Mouse (Mus musculus) neural tube, embryonic 14.5 days (tissue): ENCODE measurements at regions not wholly inside any gene's neighbourhood (a gene's known extent, or its start where the extent isn't known, plus 50 kb on each side); places are given as distances from the start of the nearest gene placed in this dataset.
"Not testable (repeated sequence)": the region's sequence is repeated elsewhere in the genome, so short reads cannot be mapped to it uniquely, and the experiment has no call there.

Experiments
- ATAC-seq: fragments of 200-750 bp; cut with Nextera tagmentation; 2 replicates; pipeline ENCODE4 v1.8.0; 2017; ENCODE audit warnings: low read depth, mild to moderate bottlenecking, moderate TSS enrichment, moderate library complexity
- H3K27ac ChIP-seq: fragments of 300-500 bp; sonication (generic); 2 replicates; pipeline ENCODE4 v1.5.1; 2014; ENCODE audit warnings: low read depth, mild to moderate bottlenecking, control low read depth, low read length, moderate library complexity, mixed read lengths
- H3K27me3 ChIP-seq: fragments of 300-500 bp; sonication (generic); 2 replicates; pipeline ENCODE4 v1.6.1; 2014; ENCODE audit warnings: low read length; ENCODE audit not compliant: control insufficient read depth, insufficient read depth
- H3K36me3 ChIP-seq: fragments of 300-500 bp; sonication (generic); 2 replicates; pipeline ENCODE4 v1.6.1; 2014; ENCODE audit warnings: low read length, mixed read lengths; ENCODE audit not compliant: control insufficient read depth, insufficient read depth
- H3K4me1 ChIP-seq: fragments of 300-500 bp; sonication (generic); 2 replicates; pipeline ENCODE4 v1.6.1; 2014; ENCODE audit warnings: low read length; ENCODE audit not compliant: control insufficient read depth, insufficient read depth
- H3K4me2 ChIP-seq: fragments of 300-500 bp; sonication (generic); 2 replicates; pipeline ENCODE4 v1.6.1; 2014; ENCODE audit warnings: mild to moderate bottlenecking, low read depth, low read length, control low read depth
- H3K4me3 ChIP-seq: fragments of 300-500 bp; sonication (generic); 2 replicates; pipeline ENCODE4 v1.5.1; 2014; ENCODE audit warnings: low read depth, low read length, control low read depth, mixed read lengths
- H3K9ac ChIP-seq: fragments of 300-500 bp; sonication (generic); replicated peaks from 2 replicates; pipeline ENCODE4 v1.6.1; 2014; ENCODE audit warnings: low read depth, mild to moderate bottlenecking, control low read depth, low read length, mixed read lengths
- H3K9me3 ChIP-seq: fragments of 300-500 bp; sonication (generic); 2 replicates; pipeline ENCODE4 v1.6.1; 2016; ENCODE audit warnings: low read length; ENCODE audit not compliant: control insufficient read depth
- WGBS: fragments of 180-500 bp; shearing (Covaris S2); extraction: QIAGEN DNeasy Blood & Tissue Kit; methylation state at CpG from one replicate; pipeline ENCODE4 v1.1.7; 2014; 5-methylcytosine and 5-hydroxymethylcytosine counted together

DNA sequence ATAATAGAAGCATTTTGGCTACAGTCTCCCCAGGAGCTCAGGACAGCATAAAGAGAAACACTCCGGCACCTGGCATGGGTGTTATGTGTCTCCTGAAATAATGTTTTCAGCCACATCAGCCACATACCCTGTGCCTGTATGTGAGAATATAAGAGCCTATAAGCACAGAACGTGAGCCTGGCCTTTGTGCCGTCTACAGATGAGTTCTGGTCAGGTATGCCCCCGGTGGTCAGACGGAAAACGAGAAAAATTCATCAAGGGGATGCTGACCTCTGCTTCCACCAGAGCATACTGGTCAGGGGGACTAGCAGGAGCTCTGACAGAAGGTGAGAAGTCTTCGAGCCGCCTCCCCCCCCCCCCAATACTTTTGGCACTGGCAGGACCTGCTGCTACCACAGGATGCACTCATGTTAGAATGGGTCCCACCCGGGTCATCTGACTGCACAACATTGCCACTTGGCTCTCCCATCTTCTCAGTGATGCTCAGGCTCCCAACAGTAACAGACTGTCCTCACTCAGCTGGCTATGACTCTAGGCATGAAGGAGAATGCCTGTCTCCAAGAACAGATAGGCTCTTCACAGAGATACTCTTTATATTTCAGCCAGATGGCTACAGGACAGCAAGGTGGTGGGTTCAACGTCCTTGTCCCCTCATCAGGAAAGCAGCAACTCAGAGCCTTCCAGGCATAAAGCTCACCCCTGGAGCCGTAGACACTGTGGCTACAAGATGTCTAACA is 401.2 kb upstream of the Jmjd1c start:
- WGBS, result 93% methylated on average over 11 of the region's 11 CpGs
- Histone ChIP-seq H3K4me2 (no peak overlapping the region), H3K36me3 (no peaks in the 10 kb centered on the region), H3K4me1 (no peaks in the 10 kb centered on the region), H3K9me3 (no peaks in the 10 kb centered on the region), H3K27ac (no peak overlapping the region), H3K4me3 (no peak overlapping the region), H3K9ac (no peak overlapping the region), H3K27me3 (no peaks in the 10 kb centered on the region)
- no peak for ATAC-seq

DNA sequence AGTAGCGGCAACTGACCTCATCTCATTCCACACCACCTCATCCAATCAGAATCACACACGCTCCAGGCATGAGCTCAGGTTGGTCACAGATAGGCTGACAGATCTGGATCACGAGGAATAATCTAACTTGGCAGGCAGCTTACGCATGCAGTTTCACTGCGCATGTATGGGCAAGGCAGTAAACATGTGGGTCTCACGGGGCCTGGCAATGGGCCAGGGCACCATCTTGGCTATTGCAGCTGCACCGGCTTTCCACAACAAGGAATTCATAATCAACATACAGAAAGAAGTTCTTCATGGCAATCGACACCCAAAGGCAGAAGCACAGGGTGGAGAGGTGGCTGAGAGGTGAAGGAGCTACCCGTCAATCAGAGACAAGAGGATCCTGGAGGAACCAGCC is 381.0 kb upstream of the Jmjd1c start:
- H3K27me3 ChIP-seq, H3K9ac ChIP-seq, H3K4me1 ChIP-seq, H3K27ac ChIP-seq, H3K36me3 ChIP-seq, H3K9me3 ChIP-seq, H3K4me3 ChIP-seq, H3K4me2 ChIP-seq, ATAC-seq: not testable (repeated sequence)
- 91% methylated on average over 9 of the region's 9 CpGs for WGBS

DNA sequence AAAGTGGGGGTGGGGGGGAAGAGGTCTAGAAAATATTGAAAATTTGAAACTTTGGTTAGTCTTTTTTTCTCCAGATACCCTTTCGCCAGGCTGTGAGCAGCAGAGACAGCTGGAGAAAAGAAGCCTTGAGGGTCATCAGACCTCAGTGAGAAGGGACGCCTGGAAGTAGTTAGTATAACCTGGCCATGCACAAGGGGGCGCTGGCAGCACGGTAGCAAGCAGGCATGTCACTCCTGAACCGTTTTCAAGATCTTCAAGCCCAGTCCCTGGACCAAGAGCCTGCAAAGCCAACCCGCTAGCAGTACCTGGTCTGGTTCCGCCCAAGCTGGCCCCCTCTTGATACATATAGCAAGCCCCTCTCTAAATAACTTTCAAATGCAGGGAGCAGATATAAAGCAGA is 378.0 kb upstream of the Jmjd1c start:
- 72% methylated on average over 7 of the region's 7 CpGs for whole genome bisulfite sequencing
- Histone ChIP-seq H3K9ac (no peak overlapping the region), H3K9me3 (no peaks in the 10 kb centered on the region), H3K27me3 (no peaks in the 10 kb centered on the region), H3K27ac (no peak overlapping the region), H3K4me3 (no peak overlapping the region), H3K4me1 (no peaks in the 10 kb centered on the region), H3K4me2 (no peak overlapping the region), H3K36me3 (no peaks in the 10 kb centered on the region)
- ATAC-seq, result no peak

DNA sequence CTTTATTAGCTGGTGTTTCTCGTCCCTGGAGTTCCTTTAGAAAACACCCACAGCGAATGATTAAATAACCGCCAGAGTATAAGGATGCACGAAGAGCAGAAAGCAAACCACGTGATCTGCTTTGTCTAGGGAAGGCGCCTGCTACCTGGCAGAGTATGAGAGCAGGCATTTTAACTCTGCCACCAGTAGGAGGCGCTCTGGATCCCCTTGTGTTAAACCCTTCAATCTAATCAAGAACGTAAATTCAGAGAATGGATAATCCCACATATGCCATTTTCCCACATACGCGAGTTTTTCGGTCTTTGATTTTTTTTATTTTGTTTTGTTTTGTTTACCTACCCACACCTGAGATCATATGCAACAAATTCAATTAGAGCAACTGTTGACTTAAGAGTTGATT is 376.1 kb upstream of the Jmjd1c start:
- H3K4me1 ChIP-seq, result no peaks in the 10 kb centered on the region
- H3K4me2 ChIP-seq, result no peak overlapping the region
- no peak overlapping the region for H3K4me3 ChIP-seq
- H3K9me3 ChIP-seq, result no peaks in the 10 kb centered on the region
- no peaks in the 10 kb centered on the region for H3K36me3 ChIP-seq
- no peak overlapping the region for H3K27ac ChIP-seq
- H3K27me3 ChIP-seq, result no peaks in the 10 kb centered on the region
- 92% methylated on average over 11 of the region's 11 CpGs for WGBS
- no peak for ATAC-seq
- H3K9ac ChIP-seq, result no peak overlapping the region

DNA sequence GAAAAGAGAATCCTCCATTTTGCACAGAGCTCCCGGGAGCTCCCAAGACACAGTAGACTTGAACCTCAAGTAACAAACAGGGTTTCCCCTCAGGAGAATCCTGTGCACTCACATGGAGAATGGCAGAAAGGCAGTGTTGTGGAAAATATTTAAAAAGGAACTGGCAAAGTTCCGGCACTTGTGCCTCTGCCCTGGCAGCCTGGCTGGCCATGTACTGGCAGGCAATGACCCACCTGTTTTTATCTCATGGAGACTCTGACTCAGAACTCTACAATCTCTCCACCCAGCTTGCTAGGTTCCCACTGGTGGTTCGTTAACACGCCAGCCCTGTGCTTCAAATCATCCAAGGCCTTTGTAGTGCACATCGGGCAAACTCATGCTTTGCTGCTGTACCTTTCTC is 362.3 kb upstream of the Jmjd1c start:
- no peak for ATAC-seq
- Histone ChIP-seq H3K27me3 (no peaks in the 10 kb centered on the region), H3K4me1 (no peaks in the 10 kb centered on the region), H3K9ac (no peak overlapping the region), H3K27ac (no peak overlapping the region), H3K4me3 (no peak overlapping the region), H3K36me3 (no peaks in the 10 kb centered on the region), H3K9me3 (no peaks in the 10 kb centered on the region), H3K4me2 (no peak overlapping the region)
- 95% methylated on average over 5 of the region's 5 CpGs for WGBS

DNA sequence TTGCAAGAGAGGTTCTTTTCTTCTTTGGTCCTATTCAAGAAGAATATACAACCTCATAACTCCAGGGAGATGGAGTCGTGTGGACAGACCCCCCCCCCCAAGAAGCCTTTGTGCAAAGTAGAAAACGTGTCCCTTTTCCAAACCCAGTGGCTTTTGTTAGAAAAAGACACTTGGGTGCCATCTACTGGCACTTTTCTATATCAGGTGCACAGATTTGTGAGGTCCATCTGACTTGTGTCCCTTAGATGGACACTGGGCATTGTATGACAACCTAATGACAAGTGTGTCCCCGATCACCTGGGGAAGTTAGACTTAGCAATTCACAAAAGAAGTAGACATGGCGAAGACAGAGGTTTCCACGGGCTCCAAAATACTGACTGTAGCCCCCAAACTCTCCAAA is 361.1 kb upstream of the Jmjd1c start:
- no peaks in the 10 kb centered on the region for H3K9me3 ChIP-seq
- ATAC-seq, result no peak
- WGBS, result 65% methylated on average over 5 of the region's 5 CpGs

DNA sequence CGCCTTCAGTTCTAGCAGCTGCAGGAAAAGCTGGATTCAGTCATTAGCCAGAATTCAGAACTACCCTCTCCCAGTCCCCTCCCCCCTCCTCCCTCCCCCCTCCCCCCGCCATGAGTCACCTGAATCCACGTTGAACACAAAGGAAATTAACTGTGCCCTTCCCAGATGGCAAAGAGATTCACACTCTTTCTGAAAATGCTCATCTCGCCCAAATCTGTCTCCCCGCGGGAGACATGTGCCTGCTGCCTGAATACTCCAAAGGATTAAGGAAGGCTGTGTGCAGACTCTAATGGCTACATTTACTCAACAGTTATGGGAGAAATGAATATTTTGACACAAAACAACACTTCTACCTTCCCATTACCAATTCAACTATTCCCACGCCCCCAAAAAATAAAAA is 356.9 kb upstream of the Jmjd1c start:
- WGBS, result 67% methylated on average over 7 of the region's 7 CpGs

More for the DNA sequence above, 361.1 kb upstream of the Jmjd1c start:
- no peak overlapping the region for H3K27ac ChIP-seq
- no peak overlapping the region for H3K4me2 ChIP-seq
- H3K36me3 ChIP-seq, result no peaks in the 10 kb centered on the region
- no peaks in the 10 kb centered on the region for H3K4me1 ChIP-seq
- no peaks in the 10 kb centered on the region for H3K27me3 ChIP-seq
- no peak overlapping the region for H3K4me3 ChIP-seq
- H3K9ac ChIP-seq, result no peak overlapping the region

DNA sequence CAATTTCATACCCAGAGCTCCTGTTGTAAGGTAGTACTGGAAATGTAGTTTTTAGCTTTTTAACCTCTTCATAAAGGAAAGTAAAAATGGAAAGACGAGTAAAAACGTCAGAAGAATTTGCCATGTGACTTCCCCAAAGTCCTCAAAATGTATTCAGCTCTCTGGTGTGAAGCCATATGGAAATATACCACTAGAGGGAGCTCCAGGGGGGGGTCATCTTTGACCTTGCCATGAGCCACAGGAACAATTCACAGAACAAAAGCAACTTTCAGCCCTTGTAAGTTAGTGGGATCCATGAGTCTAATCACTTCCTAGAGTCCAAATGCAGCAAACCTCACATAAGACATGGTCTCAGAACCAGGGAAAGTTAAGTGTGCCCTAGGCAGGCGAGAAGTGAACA is 354.1 kb upstream of the Jmjd1c start:
- H3K4me3 ChIP-seq, result no peak overlapping the region
- H3K27ac ChIP-seq, result no peak overlapping the region
- WGBS, result 65% methylated on average over 3 of the region's 3 CpGs
- no peak for ATAC-seq
- H3K4me2 ChIP-seq, result no peak overlapping the region
- H3K36me3 ChIP-seq, result no peaks in the 10 kb centered on the region
- H3K4me1 ChIP-seq, result no peaks in the 10 kb centered on the region
- no peaks in the 10 kb centered on the region for H3K27me3 ChIP-seq
- no peak overlapping the region for H3K9ac ChIP-seq
- H3K9me3 ChIP-seq, result no peaks in the 10 kb centered on the region

More for the DNA sequence above, 356.9 kb upstream of the Jmjd1c start:
- Histone ChIP-seq H3K4me2 (no peak overlapping the region), H3K27ac (no peak overlapping the region), H3K9ac (no peak overlapping the region), H3K27me3 (no peaks in the 10 kb centered on the region), H3K9me3 (no peaks in the 10 kb centered on the region), H3K4me1 (no peaks in the 10 kb centered on the region), H3K36me3 (no peaks in the 10 kb centered on the region), H3K4me3 (no peak overlapping the region)
- ATAC-seq, result no peak

DNA sequence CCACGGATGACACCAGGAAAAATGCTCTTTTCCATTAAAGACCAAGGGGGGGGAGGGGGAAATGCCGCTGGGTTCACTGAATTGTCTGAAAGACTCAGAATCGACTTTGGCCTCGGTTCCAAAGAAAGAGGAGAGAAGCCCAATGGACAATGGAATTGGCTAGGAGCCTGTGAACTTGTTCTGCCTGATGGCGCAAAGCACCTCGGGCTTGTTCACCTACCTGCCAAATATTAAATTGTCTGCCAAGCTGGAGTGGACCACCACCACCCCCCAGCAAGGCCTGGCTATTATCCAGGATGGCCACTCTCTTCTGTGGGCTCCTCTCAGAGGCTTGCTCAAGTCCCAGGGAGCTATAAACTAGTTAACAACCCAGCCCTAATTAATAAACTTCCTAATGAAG is 352.7 kb upstream of the Jmjd1c start:
- Histone ChIP-seq H3K27me3 (no peaks in the 10 kb centered on the region), H3K4me1 (no peaks in the 10 kb centered on the region), H3K36me3 (no peaks in the 10 kb centered on the region), H3K4me2 (no peak overlapping the region), H3K9ac (no peak overlapping the region), H3K4me3 (no peak overlapping the region), H3K9me3 (no peaks in the 10 kb centered on the region), H3K27ac (no peak overlapping the region)
- no peak for ATAC-seq
- 72% methylated on average over 6 of the region's 6 CpGs for WGBS
